Mouse (Mus musculus): ENCODE measurements at regions not wholly inside any gene's neighbourhood (a gene's known extent, or its start where the extent isn't known, plus 50 kb on each side); places are given as distances from the start of the nearest gene placed in this dataset.

DNA sequence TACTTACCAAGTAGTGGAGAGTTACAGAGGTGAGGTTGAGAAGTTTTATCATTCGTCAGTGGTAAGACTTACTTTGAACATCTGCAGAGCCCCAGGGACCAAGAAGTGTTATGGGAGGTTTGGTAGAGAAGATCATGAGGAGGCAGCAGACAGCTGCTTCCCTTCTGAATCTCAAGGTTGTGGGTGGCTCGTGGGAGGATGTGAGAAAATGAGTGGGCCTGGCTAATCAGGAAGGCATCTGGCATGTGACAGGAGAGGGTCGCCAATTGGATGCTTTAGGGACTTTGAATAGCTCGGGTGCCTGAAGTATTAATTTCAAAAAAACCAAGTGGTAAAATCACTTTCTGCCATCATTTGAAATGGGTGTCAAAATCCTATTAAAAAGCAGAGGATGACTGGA, 258.9 kb downstream of the Sqor start:
- DNase-seq (ENCODE audit: low spot score) (no peak), ATAC-seq (ENCODE audit: low FRiP score, low read depth) (no peak)
- Histone ChIP-seq H3K4me1 (ENCODE audit: control insufficient read depth, insufficient read depth, low read length) (no peaks in the 10 kb centered on the region), H3K4me2 (replicated peaks; ENCODE audit: low read depth, low read length, severe bottlenecking) (no peak overlapping the region), H3K4me3 (replicated peaks; ENCODE audit: low read length) (no peak overlapping the region), H3K27me3 (ENCODE audit: control insufficient read depth, insufficient read depth, low read length) (no peaks in the 10 kb centered on the region), H3K27ac (replicated peaks; ENCODE audit: low read depth, low read length) (no peak overlapping the region), H3K9ac (ENCODE audit: low read depth, low read length, severe bottlenecking) (no peak overlapping the region), H3K36me3 (ENCODE audit: control insufficient read depth, insufficient read depth, low read length) (no peaks in the 10 kb centered on the region), H3K9me3 (ENCODE audit: control insufficient read depth, low read length) (no peaks in the 10 kb centered on the region)
- no peak for TF ChIP-seq POLR2A (IDR thresholded peaks at IDR 0.05; ENCODE audit: borderline replicate concordance, extremely low read depth, insufficient read depth, insufficient read length)
- WGBS, result 37% methylated on average over 4 of the region's 4 CpGs

GRCm38 (mm10) chr2:123024380-123024779, 259.3 kb downstream of the Sqor start:
- WGBS, result 75% methylated on average over 1 of the region's 1 CpGs
- no peak for TF ChIP-seq POLR2A (IDR thresholded peaks at IDR 0.05; ENCODE audit: borderline replicate concordance, extremely low read depth, insufficient read depth, insufficient read length)

DNA sequence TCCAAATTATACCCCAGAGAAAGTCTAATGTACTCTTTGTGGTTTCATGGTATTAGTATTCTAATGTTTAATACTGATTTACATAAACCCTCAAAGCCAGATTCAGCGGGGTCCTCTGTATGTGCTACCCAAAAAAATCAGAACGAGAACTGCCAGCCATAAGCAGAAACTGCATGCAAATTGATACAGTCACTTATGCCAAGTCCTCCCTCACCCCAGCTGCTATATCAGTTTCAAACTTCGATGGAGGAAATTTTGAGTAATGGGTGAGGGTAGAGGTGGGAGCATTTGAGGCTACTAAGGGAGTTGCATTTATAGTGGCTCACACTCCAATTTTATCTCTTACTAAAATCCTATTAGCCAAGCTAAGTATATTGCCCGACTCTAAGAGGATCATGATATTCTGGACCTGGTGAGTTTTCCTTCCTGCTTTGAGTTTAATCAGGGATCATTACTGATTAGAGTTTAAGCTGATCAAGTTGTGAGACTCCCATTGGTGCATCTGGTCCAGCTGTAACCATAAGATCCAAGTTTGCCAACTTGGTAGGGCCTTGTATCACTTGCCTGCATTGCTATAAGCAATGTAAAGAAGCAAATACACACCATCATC, 260.0 kb downstream of the Sqor start:
- H3K9ac ChIP-seq (ENCODE audit: low read depth, low read length, severe bottlenecking), result no peak overlapping the region
- TF ChIP-seq POLR2A (IDR thresholded peaks at IDR 0.05; ENCODE audit: borderline replicate concordance, extremely low read depth, insufficient read depth, insufficient read length), result no peak
- WGBS, result 75% methylated on average over 4 of the region's 4 CpGs
- H3K4me2 ChIP-seq (replicated peaks; ENCODE audit: low read depth, low read length, severe bottlenecking), result no peak overlapping the region
- no peaks in the 10 kb centered on the region for H3K9me3 ChIP-seq (ENCODE audit: control insufficient read depth, low read length)
- no peaks in the 10 kb centered on the region for H3K27me3 ChIP-seq (ENCODE audit: control insufficient read depth, insufficient read depth, low read length)
- no peaks in the 10 kb centered on the region for H3K36me3 ChIP-seq (ENCODE audit: control insufficient read depth, insufficient read depth, low read length)
- H3K27ac ChIP-seq (replicated peaks; ENCODE audit: low read depth, low read length), result no peak overlapping the region
- DNase-seq (ENCODE audit: low spot score) (no peak), ATAC-seq (ENCODE audit: low FRiP score, low read depth) (no peak)
- H3K4me1 ChIP-seq (ENCODE audit: control insufficient read depth, insufficient read depth, low read length), result no peaks in the 10 kb centered on the region
- H3K4me3 ChIP-seq (replicated peaks; ENCODE audit: low read length), result no peak overlapping the region

More at GRCm38 (mm10) chr2:123024380-123024779, 259.3 kb downstream of the Sqor start:
- H3K9ac ChIP-seq (ENCODE audit: low read depth, low read length, severe bottlenecking), result no peak overlapping the region
- no peak overlapping the region for H3K4me3 ChIP-seq (replicated peaks; ENCODE audit: low read length)
- H3K27ac ChIP-seq (replicated peaks; ENCODE audit: low read depth, low read length), result no peak overlapping the region
- H3K9me3 ChIP-seq (ENCODE audit: control insufficient read depth, low read length), result no peaks in the 10 kb centered on the region
- no peaks in the 10 kb centered on the region for H3K27me3 ChIP-seq (ENCODE audit: control insufficient read depth, insufficient read depth, low read length)
- no peak for DNase-seq (ENCODE audit: low spot score)
- no peaks in the 10 kb centered on the region for H3K36me3 ChIP-seq (ENCODE audit: control insufficient read depth, insufficient read depth, low read length)
- ATAC-seq (ENCODE audit: low FRiP score, low read depth), result no peak
- H3K4me2 ChIP-seq (replicated peaks; ENCODE audit: low read depth, low read length, severe bottlenecking), result no peak overlapping the region
- no peaks in the 10 kb centered on the region for H3K4me1 ChIP-seq (ENCODE audit: control insufficient read depth, insufficient read depth, low read length)

GRCm38 (mm10) chr2:123047321-123047720, 282.3 kb downstream of the Sqor start:
- Histone ChIP-seq H3K9me3 (ENCODE audit: control insufficient read depth, low read length) (no peaks in the 10 kb centered on the region), H3K4me1 (ENCODE audit: control insufficient read depth, insufficient read depth, low read length) (no peaks in the 10 kb centered on the region), H3K4me2 (replicated peaks; ENCODE audit: low read depth, low read length, severe bottlenecking) (no peak overlapping the region), H3K36me3 (ENCODE audit: control insufficient read depth, insufficient read depth, low read length) (no peaks in the 10 kb centered on the region), H3K27me3 (ENCODE audit: control insufficient read depth, insufficient read depth, low read length) (no peaks in the 10 kb centered on the region), H3K27ac (replicated peaks; ENCODE audit: low read depth, low read length) (no peak overlapping the region), H3K9ac (ENCODE audit: low read depth, low read length, severe bottlenecking) (no peak overlapping the region), H3K4me3 (replicated peaks; ENCODE audit: low read length) (no peak overlapping the region)
- no peak for ATAC-seq (ENCODE audit: low FRiP score, low read depth)
- no peak for DNase-seq (ENCODE audit: low spot score)
- no peak for TF ChIP-seq POLR2A (IDR thresholded peaks at IDR 0.05; ENCODE audit: borderline replicate concordance, extremely low read depth, insufficient read depth, insufficient read length)

DNA sequence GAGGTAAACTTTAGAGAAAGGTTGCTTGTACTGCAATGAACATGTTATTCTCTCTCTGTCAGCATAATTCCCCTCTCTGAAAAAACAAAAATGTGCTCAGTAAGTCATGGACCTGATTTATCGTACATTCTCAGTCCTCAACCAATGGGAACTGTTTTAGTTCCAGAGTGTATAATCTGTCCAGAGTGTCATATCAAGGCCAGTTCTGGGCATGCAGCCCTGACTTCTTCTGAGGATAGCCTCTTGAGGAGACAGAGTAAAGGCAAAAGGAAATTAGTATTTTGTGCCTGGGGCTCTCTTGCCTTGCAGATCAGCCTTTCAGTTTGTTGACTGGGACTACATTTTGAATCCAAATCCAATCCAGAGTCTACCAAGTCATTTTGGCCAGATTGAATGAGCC, 299.6 kb downstream of the Sqor start:
- Histone ChIP-seq H3K4me1 (ENCODE audit: control insufficient read depth, insufficient read depth, low read length) (no peaks in the 10 kb centered on the region), H3K36me3 (ENCODE audit: control insufficient read depth, insufficient read depth, low read length) (no peaks in the 10 kb centered on the region), H3K27ac (replicated peaks; ENCODE audit: low read depth, low read length) (no peak overlapping the region), H3K4me2 (replicated peaks; ENCODE audit: low read depth, low read length, severe bottlenecking) (no peak overlapping the region), H3K9me3 (ENCODE audit: control insufficient read depth, low read length) (no peaks in the 10 kb centered on the region), H3K4me3 (replicated peaks; ENCODE audit: low read length) (no peak overlapping the region), H3K27me3 (ENCODE audit: control insufficient read depth, insufficient read depth, low read length) (no peaks in the 10 kb centered on the region), H3K9ac (ENCODE audit: low read depth, low read length, severe bottlenecking) (no peak overlapping the region)
- WGBS, result 83% methylated on average over 1 of the region's 1 CpGs
- TF ChIP-seq POLR2A (IDR thresholded peaks at IDR 0.05; ENCODE audit: borderline replicate concordance, extremely low read depth, insufficient read depth, insufficient read length), result no peak
- DNase-seq (ENCODE audit: low spot score) (no peak), ATAC-seq (ENCODE audit: low FRiP score, low read depth) (no peak)

DNA sequence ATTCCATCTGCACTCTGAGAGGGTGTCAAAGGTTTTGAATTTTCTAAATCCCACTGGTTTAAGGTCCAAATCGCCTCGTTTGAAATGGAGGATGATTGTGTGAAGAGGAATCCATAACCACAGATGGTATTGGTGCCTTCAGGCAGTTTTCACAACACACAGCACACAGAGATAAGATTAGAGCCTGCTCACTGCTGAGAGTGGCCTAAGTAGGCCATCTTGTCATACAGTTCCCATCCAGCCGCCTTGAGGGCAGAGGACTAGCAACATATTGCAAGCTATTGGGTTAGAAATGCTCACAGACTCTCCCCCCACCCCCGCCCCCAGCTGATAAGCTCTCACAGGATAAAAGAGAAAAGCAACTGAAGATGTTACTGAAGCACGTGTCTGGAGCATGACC, 303.8 kb downstream of the Sqor start:
- no peak for TF ChIP-seq POLR2A (IDR thresholded peaks at IDR 0.05; ENCODE audit: borderline replicate concordance, extremely low read depth, insufficient read depth, insufficient read length)
- H3K9ac ChIP-seq (ENCODE audit: low read depth, low read length, severe bottlenecking), result no peak overlapping the region
- ATAC-seq (ENCODE audit: low FRiP score, low read depth), result no peak

More for the DNA sequence above, 303.8 kb downstream of the Sqor start:
- WGBS, result 50% methylated on average over 5 of the region's 5 CpGs
- H3K4me1 ChIP-seq (ENCODE audit: control insufficient read depth, insufficient read depth, low read length), result no peaks in the 10 kb centered on the region
- no peak overlapping the region for H3K4me3 ChIP-seq (replicated peaks; ENCODE audit: low read length)
- no peaks in the 10 kb centered on the region for H3K36me3 ChIP-seq (ENCODE audit: control insufficient read depth, insufficient read depth, low read length)
- H3K4me2 ChIP-seq (replicated peaks; ENCODE audit: low read depth, low read length, severe bottlenecking), result no peak overlapping the region
- DNase-seq (ENCODE audit: low spot score), result no peak
- no peak overlapping the region for H3K27ac ChIP-seq (replicated peaks; ENCODE audit: low read depth, low read length)
- no peaks in the 10 kb centered on the region for H3K27me3 ChIP-seq (ENCODE audit: control insufficient read depth, insufficient read depth, low read length)
- no peaks in the 10 kb centered on the region for H3K9me3 ChIP-seq (ENCODE audit: control insufficient read depth, low read length)

All from limb, embryonic 14.5 days (tissue).